Mouse (Mus musculus) left cerebral cortex, postnatal 25 days (tissue): ENCODE measurements around the gene Plscr2. TPM values are rescaled to one million over a fixed set of nuclear protein-coding genes. Genes with fewer than 3 reads are reported as not detected.

Experiments
- DNase-seq, 2 experiments: peaks; one replicate each; pipeline ENCODE4 v3.0.0; 2022; ENCODE audit warnings: low spot score in 2 of 2, mixed read lengths in 1 of 2
- intact Hi-C: fragments of 180-260 bp; cut with DNase I; formaldehyde crosslinking; loops from one replicate; pipeline ENCODE4 v1.15.1; 2025
- microRNA-seq, 2 experiments: library from miRNA; unstranded; fragments of <30 nt; microRNA quantifications; one replicate each; pipeline ENCODE4 v1.2.0; 2022
- total RNA-seq, 2 experiments: library from RNA; stranded (reverse); gene quantifications; 2 replicates each; pipeline ENCODE4 v1.2.3; 2021

The Plscr2 gene
- total RNA-seq, 2 experiments from 2014 or later: 1.1 to 3.0 TPM

- DNase-seq: no peak
- intact Hi-C loops: no loop called here
Observed at GRCm38 (mm10) chr9:92331383-92331782, 56.0 kb downstream of the Plscr2 start.

GRCm38 (mm10) chr9:92334845-92335244, 59.4 kb downstream of the Plscr2 start:
- intact Hi-C loops: no loop called here
- DNase-seq: no peak

GRCm38 (mm10) chr9:92335277-92335818, 59.9 kb downstream of the Plscr2 start:
- intact Hi-C loops: no loop called here
- DNase-seq: no peak

GRCm38 (mm10) chr9:92337063-92337462, 61.7 kb downstream of the Plscr2 start:
- intact Hi-C loops: no loop called here

GRCm38 (mm10) chr9:92337661-92338060, 62.3 kb downstream of the Plscr2 start:
- intact Hi-C loops: no loop called here
- DNase-seq: no peak

More at GRCm38 (mm10) chr9:92337063-92337462, 61.7 kb downstream of the Plscr2 start:
- no peak for DNase-seq

- no peak for DNase-seq
- intact Hi-C loops: no loop called here
Observed at GRCm38 (mm10) chr9:92338954-92339353, 63.6 kb downstream of the Plscr2 start.

Small RNA genes within 50 kb of the gene (microRNA-seq; reads per million reads assigned to microRNA genes)
- gene Mir6386: 0 reads per million in 2 experiments

Other genes starting within 250 kb of the Plscr2 start
- not detected for gene Plscr5, start 82.7 kb upstream of the Plscr2 start, total RNA-seq
- 1 to 10 TPM; 1.3 to 1.6 TPM for gene Plscr1, start 25.9 kb upstream of the Plscr2 start, total RNA-seq
- not detected for gene 1700057G04Rik, start 33.8 kb downstream of the Plscr2 start, total RNA-seq
- gene Plscr4, start 181.8 kb downstream of the Plscr2 start, total RNA-seq: 1 to 10 TPM in 1 of 2 experiments, under 1 TPM in 1; 0.98 to 1.5 TPM